Mouse (Mus musculus): Measurements from ENCODE around the gene Foxs1.

Gene Foxs1

GRCm38 (mm10) chr2:152904127-152904643 is 28.8 kb downstream of the Foxs1 start:
- DNase-seq (ENCODE audit: low read depth in 1 of 2, low spot score in 2 of 2) = no peak

DNA sequence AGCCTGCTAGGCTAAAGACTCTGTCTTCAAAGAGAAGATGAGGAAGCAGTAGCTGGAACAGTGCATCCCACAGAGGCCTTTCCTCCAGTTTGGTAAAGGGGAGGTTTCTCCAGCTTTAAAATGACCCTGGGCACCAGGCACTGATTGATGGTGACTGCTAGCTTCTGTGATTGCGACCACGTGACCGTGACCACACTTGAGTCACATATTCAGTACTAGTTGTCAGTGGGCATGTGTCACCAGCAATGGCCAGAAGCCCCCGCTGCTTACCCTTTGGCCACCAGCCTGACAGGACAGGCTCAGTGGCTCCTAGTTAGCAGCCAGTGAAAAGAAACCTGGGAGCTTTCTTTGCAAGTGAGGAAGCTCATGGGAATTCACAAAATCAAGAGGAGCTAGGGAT is 29.4 kb downstream of the Foxs1 start:
- no peak for DNase-seq (ENCODE audit: low read depth in 1 of 2, low spot score in 2 of 2)

- no peak for DNase-seq (ENCODE audit: low read depth in 1 of 2, low spot score in 2 of 2)
Measured at GRCm38 (mm10) chr2:152902658-152903057, 30.4 kb downstream of the Foxs1 start.

- DNase-seq (ENCODE audit: low read depth in 1 of 2, low spot score in 2 of 2) = no peak
Measured at GRCm38 (mm10) chr2:152901296-152901695, 31.7 kb downstream of the Foxs1 start.

GRCm38 (mm10) chr2:152899011-152899410 is 34.0 kb downstream of the Foxs1 start:
- no peak for DNase-seq (ENCODE audit: low read depth in 1 of 2, low spot score in 2 of 2)

- DNase-seq (ENCODE audit: low read depth in 1 of 2, low spot score in 2 of 2) = no peak
Measured at GRCm38 (mm10) chr2:152896926-152897325, 36.1 kb downstream of the Foxs1 start.

- DNase-seq (ENCODE audit: low read depth in 1 of 2, low spot score in 2 of 2) = no peak
Measured at GRCm38 (mm10) chr2:152895834-152896233, 37.2 kb downstream of the Foxs1 start.

DNA sequence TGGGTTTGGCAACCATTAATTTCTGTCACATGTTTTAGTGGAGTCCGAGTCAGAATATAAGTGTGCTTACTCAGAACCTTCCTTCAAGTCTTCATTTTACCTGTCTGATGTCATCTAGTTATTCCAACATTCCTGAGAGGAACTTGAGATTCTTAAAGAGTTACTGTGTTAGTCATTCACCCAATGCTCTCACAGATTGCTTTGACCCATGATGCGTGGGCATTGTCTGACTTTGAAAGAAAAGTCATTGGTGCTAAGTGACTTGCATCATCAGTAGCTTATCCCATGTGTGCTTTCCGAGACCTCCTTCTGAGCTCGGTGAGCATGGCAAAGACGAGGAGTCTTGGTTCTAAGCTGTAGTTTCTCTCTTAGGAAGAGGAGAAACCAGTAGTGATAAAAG is 44.2 kb downstream of the Foxs1 start:
- DNase-seq (ENCODE audit: low read depth in 1 of 2, low spot score in 2 of 2) = no peak

- no peak for DNase-seq (ENCODE audit: low read depth in 1 of 2, low spot score in 2 of 2)
Measured at GRCm38 (mm10) chr2:152887230-152887629, 45.8 kb downstream of the Foxs1 start.

GRCm38 (mm10) chr2:152884101-152884645 is 48.8 kb downstream of the Foxs1 start:
- DNase-seq (ENCODE audit: low read depth in 1 of 2, low spot score in 2 of 2) = no peak
